Mouse (Mus musculus) hindbrain, embryonic 14.5 days (tissue): ENCODE measurements at regions not wholly inside any gene's neighbourhood (a gene's known extent, or its start where the extent isn't known, plus 50 kb on each side); places are given as distances from the start of the nearest gene placed in this dataset.

ENCODE experiments used
- ATAC-seq: fragments of 200-750 bp; cut with Nextera tagmentation; 2 replicates; pipeline ENCODE4 v1.8.0; 2017; ENCODE audit warnings: moderate number of reproducible peaks, mild to moderate bottlenecking, moderate TSS enrichment, moderate library complexity; ENCODE audit not compliant: low FRiP score
- DNase-seq: peaks from one replicate; pipeline ENCODE4 v3.0.0-alpha.2; 2015; ENCODE audit warnings: low spot score
- H3K27ac ChIP-seq: fragments of 300-500 bp; sonication (generic); 2 replicates; pipeline ENCODE4 v1.5.1; 2014; ENCODE audit warnings: mild to moderate bottlenecking, moderate library complexity
- H3K27me3 ChIP-seq: fragments of 300-500 bp; sonication (generic); 2 replicates; pipeline ENCODE4 v1.6.1; 2014; ENCODE audit warnings: mild to moderate bottlenecking, low read length, mixed read lengths; ENCODE audit not compliant: control insufficient read depth, insufficient read depth
- H3K36me3 ChIP-seq: fragments of 300-500 bp; sonication (generic); replicated peaks from 2 replicates; pipeline ENCODE4 v1.6.1; 2014; ENCODE audit not compliant: control insufficient read depth, insufficient read depth
- H3K4me1 ChIP-seq: fragments of 300-500 bp; sonication (generic); replicated peaks from 2 replicates; pipeline ENCODE4 v1.6.1; 2014; ENCODE audit warnings: antibody characterized with exemption, low read length, mixed read lengths; ENCODE audit not compliant: control insufficient read depth, insufficient read depth
- H3K4me2 ChIP-seq: fragments of 300-500 bp; sonication (generic); replicated peaks from 2 replicates; pipeline ENCODE4 v1.6.1; 2014; ENCODE audit warnings: mild to moderate bottlenecking, moderate library complexity
- H3K4me3 ChIP-seq: fragments of 300-500 bp; sonication (generic); replicated peaks from 2 replicates; pipeline ENCODE4 v1.5.1; 2014; ENCODE audit warnings: mild to moderate bottlenecking, low read length
- H3K9ac ChIP-seq: fragments of 300-500 bp; sonication (generic); 2 replicates; pipeline ENCODE4 v1.6.1; 2014
- H3K9me3 ChIP-seq: fragments of 300-500 bp; sonication (generic); 2 replicates; pipeline ENCODE4 v1.6.1; 2016; ENCODE audit warnings: low read length; ENCODE audit not compliant: control insufficient read depth
- WGBS: fragments of 180-500 bp; shearing (Covaris S2); extraction: QIAGEN DNeasy Blood & Tissue Kit; methylation state at CpG from one replicate; pipeline ENCODE4 v1.1.7; 2014; 5-methylcytosine and 5-hydroxymethylcytosine counted together

GRCm38 (mm10) chr13:72286301-72286700 is 322.8 kb upstream of the Irx1 start:
- no peaks in the 10 kb centered on the region for H3K36me3 ChIP-seq
- no peak overlapping the region for H3K4me2 ChIP-seq
- H3K4me1 ChIP-seq = peaks cover 12% of the 10 kb centered on the region
- DNase-seq = no peak
- H3K27ac ChIP-seq = no peak overlapping the region
- no peaks in the 10 kb centered on the region for H3K9me3 ChIP-seq
- ATAC-seq = no peak
- H3K4me3 ChIP-seq = no peak overlapping the region
- 95% methylated on average over 4 of the region's 4 CpGs for WGBS
- H3K9ac ChIP-seq = no peak overlapping the region
- H3K27me3 ChIP-seq = peaks cover 15% of the 10 kb centered on the region; the same call in 1 of the 2 replicates

GRCm38 (mm10) chr13:72288381-72289092 is 325.0 kb upstream of the Irx1 start:
- no peak for DNase-seq

GRCm38 (mm10) chr13:72289093-72289501 is 325.6 kb upstream of the Irx1 start:
- H3K9me3 ChIP-seq = no peaks in the 10 kb centered on the region
- peaks cover 22% of the 10 kb centered on the region for H3K4me1 ChIP-seq
- no peaks in the 10 kb centered on the region for H3K36me3 ChIP-seq
- 6% methylated on average over 10 of the region's 10 CpGs for WGBS
- no peak overlapping the region for H3K27ac ChIP-seq
- peak overlapping the region; percentile 24 for H3K4me2 ChIP-seq
- ATAC-seq = peak; percentile 34
- no peak overlapping the region for H3K4me3 ChIP-seq
- no peak overlapping the region for H3K9ac ChIP-seq
- peaks cover 24% of the 10 kb centered on the region; the same call in 1 of the 2 replicates for H3K27me3 ChIP-seq
- no peak for DNase-seq

More at GRCm38 (mm10) chr13:72288381-72289092, 325.0 kb upstream of the Irx1 start:
- H3K9ac ChIP-seq = no peak overlapping the region
- H3K27me3 ChIP-seq = peaks cover 24% of the 10 kb centered on the region; the same call in 1 of the 2 replicates
- peaks cover 18% of the 10 kb centered on the region for H3K4me1 ChIP-seq
- ATAC-seq = 0 out of 2 replicates have a peak, but pooled peaks have one; percentile 9
- no peak overlapping the region for H3K4me3 ChIP-seq
- no peak overlapping the region for H3K27ac ChIP-seq
- no peaks in the 10 kb centered on the region for H3K36me3 ChIP-seq
- H3K4me2 ChIP-seq = peak overlapping the region; percentile 24
- no peaks in the 10 kb centered on the region for H3K9me3 ChIP-seq
- 18% methylated on average over 13 of the region's 13 CpGs for WGBS

GRCm38 (mm10) chr13:72292361-72292760 is 328.8 kb upstream of the Irx1 start:
- Histone ChIP-seq H3K9ac (no peak overlapping the region), H3K4me3 (no peak overlapping the region), H3K27ac (no peak overlapping the region), H3K36me3 (no peaks in the 10 kb centered on the region), H3K9me3 (no peaks in the 10 kb centered on the region), H3K4me2 (peak overlapping the region; percentile 15), H3K27me3 (peaks cover 47% of the 10 kb centered on the region), H3K4me1 (peaks cover 22% of the 10 kb centered on the region)
- peak; percentile 66 for DNase-seq
- WGBS = 4% methylated on average over 14 of the region's 14 CpGs
- ATAC-seq = 0 out of 2 replicates have a peak, but pooled peaks have one; percentile 49

- Histone ChIP-seq H3K4me3 (no peak overlapping the region), H3K4me2 (no peak overlapping the region), H3K27me3 (peaks cover 47% of the 10 kb centered on the region), H3K9ac (no peak overlapping the region), H3K27ac (no peak overlapping the region), H3K36me3 (no peaks in the 10 kb centered on the region), H3K4me1 (peaks cover 23% of the 10 kb centered on the region), H3K9me3 (no peaks in the 10 kb centered on the region)
- WGBS = 13% methylated on average over 10 of the region's 10 CpGs
- DNase-seq (no peak), ATAC-seq (peak; percentile 53; the same call in 1 of the 2 replicates)
Observed at GRCm38 (mm10) chr13:72293059-72293694, 329.7 kb upstream of the Irx1 start.

- Histone ChIP-seq H3K4me2 (peak overlapping the region; percentile 38), H3K36me3 (no peaks in the 10 kb centered on the region), H3K4me1 (peaks cover 39% of the 10 kb centered on the region), H3K9me3 (no peaks in the 10 kb centered on the region), H3K27me3 (peaks cover 50% of the 10 kb centered on the region), H3K4me3 (no peak overlapping the region), H3K9ac (no peak overlapping the region), H3K27ac (peak overlapping the region; percentile 18)
- DNase-seq (peak; percentile 62), ATAC-seq (peak; percentile 53; the same call in 1 of the 2 replicates)
- 8% methylated on average over 13 of the region's 13 CpGs for WGBS
Observed at GRCm38 (mm10) chr13:72298264-72298870, 330.3 kb upstream of the Irx2 start.

- no peak overlapping the region for H3K9ac ChIP-seq
- no peak for DNase-seq
- H3K27me3 ChIP-seq = peaks cover 48% of the 10 kb centered on the region
- ATAC-seq = no peak
- H3K36me3 ChIP-seq = no peaks in the 10 kb centered on the region
- no peak overlapping the region for H3K4me2 ChIP-seq
- no peak overlapping the region for H3K27ac ChIP-seq
- WGBS = 12% methylated on average over 3 of the region's 3 CpGs
- H3K4me3 ChIP-seq = no peak overlapping the region
- peaks cover 40% of the 10 kb centered on the region for H3K4me1 ChIP-seq
- H3K9me3 ChIP-seq = no peaks in the 10 kb centered on the region
Observed at GRCm38 (mm10) chr13:72299660-72300059, 329.0 kb upstream of the Irx2 start.

- Histone ChIP-seq H3K4me3 (no peak overlapping the region), H3K27me3 (peaks cover 33% of the 10 kb centered on the region), H3K9me3 (no peaks in the 10 kb centered on the region), H3K4me1 (peaks cover 40% of the 10 kb centered on the region), H3K27ac (no peak overlapping the region), H3K4me2 (peak overlapping the region; percentile 42), H3K36me3 (no peaks in the 10 kb centered on the region), H3K9ac (no peak overlapping the region)
- no peak for DNase-seq
- WGBS = 63% methylated on average over 7 of the region's 7 CpGs
- ATAC-seq = no peak
Observed at GRCm38 (mm10) chr13:72301114-72301513, 327.5 kb upstream of the Irx2 start.

GRCm38 (mm10) chr13:72301841-72302240 is 326.8 kb upstream of the Irx2 start:
- no peaks in the 10 kb centered on the region for H3K36me3 ChIP-seq
- peak overlapping the region; percentile 20; the same call in 1 of the 2 replicates for H3K9ac ChIP-seq
- peaks cover 29% of the 10 kb centered on the region for H3K27me3 ChIP-seq
- 34% methylated on average over 15 of the region's 15 CpGs for WGBS
- peak overlapping the region; percentile 12 for H3K27ac ChIP-seq
- DNase-seq (no peak), ATAC-seq (no peak)
- peaks cover 40% of the 10 kb centered on the region for H3K4me1 ChIP-seq
- peak overlapping the region; percentile 42 for H3K4me2 ChIP-seq
- no peak overlapping the region for H3K4me3 ChIP-seq
- H3K9me3 ChIP-seq = no peaks in the 10 kb centered on the region
